Mouse (Mus musculus) heart, embryonic 14.5 days (tissue): ENCODE measurements around the gene A4galt. TPM values are rescaled to one million over a fixed set of nuclear protein-coding genes. Genes with fewer than 3 reads are reported as not detected.

Source experiments
- ATAC-seq: fragments of 200-750 bp; cut with Nextera tagmentation; 2 replicates; pipeline ENCODE4 v1.8.0; 2017; ENCODE audit warnings: low read depth, moderate TSS enrichment; ENCODE audit not compliant: insufficient number of reproducible peaks, insufficient read depth, low FRiP score
- H3K27ac ChIP-seq, 2 experiments: fragments of 200-500 bp in 1 of 2; fragments of 300-500 bp in 1 of 2; sonication (generic) in 1 of 2; replicated peaks in 1 of 2; 2 replicates each; pipeline ENCODE4 v1.5.1; 2012 to 2014; ENCODE audit warnings: low read depth in 2 of 2, low read length in 2 of 2, control low read depth in 1 of 2, mild to moderate bottlenecking in 1 of 2, mixed read lengths in 1 of 2; ENCODE audit not compliant: control insufficient read depth in 1 of 2, insufficient read depth in 1 of 2
- H3K27me3 ChIP-seq: fragments of 300-500 bp; sonication (generic); 2 replicates; pipeline ENCODE4 v1.6.1; 2014; ENCODE audit warnings: mild to moderate bottlenecking, low read length, control low read depth; ENCODE audit not compliant: control insufficient read depth, insufficient read depth
- H3K36me3 ChIP-seq: fragments of 300-500 bp; sonication (generic); 2 replicates; pipeline ENCODE4 v1.6.1; 2014; ENCODE audit warnings: mild to moderate bottlenecking, control low read depth, low read length, mixed read lengths; ENCODE audit not compliant: control insufficient read depth, insufficient read depth
- H3K4me1 ChIP-seq, 2 experiments: fragments of 200-500 bp in 1 of 2; fragments of 300-500 bp in 1 of 2; sonication (generic) in 1 of 2; 2 replicates each; pipeline ENCODE4 v1.6.1; 2012 to 2014; ENCODE audit warnings: low read length in 2 of 2, control low read depth in 1 of 2, mixed read lengths in 1 of 2; ENCODE audit not compliant: control insufficient read depth in 2 of 2, insufficient read depth in 2 of 2
- H3K4me2 ChIP-seq: fragments of 300-500 bp; sonication (generic); 2 replicates; pipeline ENCODE4 v1.6.1; 2014; ENCODE audit warnings: mild to moderate bottlenecking, low read length
- H3K4me3 ChIP-seq, 2 experiments: fragments of 200-500 bp in 1 of 2; fragments of 300-500 bp in 1 of 2; sonication (generic) in 1 of 2; 2 replicates each; pipeline ENCODE4 v1.5.1; 2012 to 2014; ENCODE audit warnings: low read length in 2 of 2, mild to moderate bottlenecking in 2 of 2, control low read depth in 1 of 2, low read depth in 1 of 2, moderate library complexity in 1 of 2; ENCODE audit not compliant: control insufficient read depth in 1 of 2, insufficient read depth in 1 of 2
- H3K9ac ChIP-seq: fragments of 300-500 bp; sonication (generic); 2 replicates; pipeline ENCODE4 v1.6.1; 2014; ENCODE audit warnings: mild to moderate bottlenecking, low read length
- H3K9me3 ChIP-seq: fragments of 300-500 bp; sonication (generic); 2 replicates; pipeline ENCODE4 v1.6.1; 2016; ENCODE audit warnings: low read length, control low read depth; ENCODE audit not compliant: control insufficient read depth
- WGBS: fragments of 180-500 bp; shearing (Covaris S2); extraction: QIAGEN DNeasy Blood & Tissue Kit; methylation state at CpG from one replicate; pipeline ENCODE4 v1.1.7; 2014; 5-methylcytosine and 5-hydroxymethylcytosine counted together
- polyA plus RNA-seq: library from polyadenylated mRNA; unstranded; fragments of >200 nt; fragmentation: Nextera tagmentation; extraction: Ambion mirVana; gene quantifications from 2 replicates; pipeline ENCODE4 v1.2.1, GENCODE M21; 2014

The A4galt gene
- polyA plus RNA-seq, 1 experiment from 2014 or later, result 0.88 TPM

GRCm38 (mm10) chr15:83294954-83295353 is 43.4 kb upstream of the A4galt start:
- H3K4me3 ChIP-seq, result no peak overlapping the region
- no peak overlapping the region for H3K9ac ChIP-seq
- no peaks in the 10 kb centered on the region for H3K27me3 ChIP-seq
- H3K27ac ChIP-seq, result no peak overlapping the region
- peaks cover 3 to 5% of the 10 kb centered on the region in 2 experiments; a peak in 3 of 4 replicates for H3K4me1 ChIP-seq
- no peak for ATAC-seq
- WGBS, result 79% methylated on average over 3 of the region's 3 CpGs
- no peak overlapping the region for H3K4me2 ChIP-seq
- no peaks in the 10 kb centered on the region for H3K9me3 ChIP-seq
- 0 out of 2 replicates have a peak, but pooled peaks cover 6% of the 10 kb centered on the region for H3K36me3 ChIP-seq

GRCm38 (mm10) chr15:83293706-83294645 is 42.4 kb upstream of the A4galt start:
- Histone ChIP-seq H3K27me3 (no peaks in the 10 kb centered on the region), H3K4me2 (no peak overlapping the region), H3K4me3 (no peak overlapping the region), H3K9me3 (no peaks in the 10 kb centered on the region), H3K4me1 (no peaks in the 10 kb centered on the region), H3K9ac (no peak overlapping the region), H3K36me3 (0 out of 2 replicates have a peak, but pooled peaks cover under 1% of the 10 kb centered on the region), H3K27ac (0 out of 4 replicates have a peak overlapping the region, but pooled peaks of 1 of the 2 experiments have one; percentile 9)
- no peak for ATAC-seq
- WGBS, result 81% methylated on average over 8 of the region's 8 CpGs

- Histone ChIP-seq H3K27me3 (no peaks in the 10 kb centered on the region), H3K4me1 (no peaks in the 10 kb centered on the region), H3K4me3 (no peak overlapping the region), H3K4me2 (no peak overlapping the region), H3K27ac (no peak overlapping the region), H3K9ac (no peak overlapping the region), H3K36me3 (no peaks in the 10 kb centered on the region), H3K9me3 (no peaks in the 10 kb centered on the region)
- WGBS, result 69% methylated on average over 6 of the region's 6 CpGs
- no peak for ATAC-seq
Measured at GRCm38 (mm10) chr15:83293144-83293543, 41.6 kb upstream of the A4galt start.

GRCm38 (mm10) chr15:83292261-83293056 is 40.9 kb upstream of the A4galt start:
- 79% methylated on average over 13 of the region's 13 CpGs for WGBS
- H3K4me1 ChIP-seq, result no peaks in the 10 kb centered on the region
- H3K9me3 ChIP-seq, result no peaks in the 10 kb centered on the region
- no peaks in the 10 kb centered on the region for H3K36me3 ChIP-seq
- no peak overlapping the region for H3K4me3 ChIP-seq
- H3K27me3 ChIP-seq, result no peaks in the 10 kb centered on the region
- no peak for ATAC-seq
- no peak overlapping the region for H3K9ac ChIP-seq
- H3K4me2 ChIP-seq, result no peak overlapping the region
- no peak overlapping the region for H3K27ac ChIP-seq

- Histone ChIP-seq H3K9me3 (peaks cover 6% of the 10 kb centered on the region), H3K36me3 (no peaks in the 10 kb centered on the region), H3K4me1 (no peaks in the 10 kb centered on the region), H3K4me3 (no peak overlapping the region), H3K27me3 (no peaks in the 10 kb centered on the region), H3K4me2 (no peak overlapping the region), H3K27ac (no peak overlapping the region), H3K9ac (no peak overlapping the region)
- WGBS, result 63% methylated on average over 2 of the region's 2 CpGs
- no peak for ATAC-seq
Measured at GRCm38 (mm10) chr15:83290899-83291298, 39.3 kb upstream of the A4galt start.

GRCm38 (mm10) chr15:83284828-83285227 is 33.3 kb upstream of the A4galt start:
- H3K27me3 ChIP-seq, result no peaks in the 10 kb centered on the region
- no peak overlapping the region for H3K9ac ChIP-seq
- peak; percentile 39; the same call in 1 of the 2 replicates for ATAC-seq

GRCm38 (mm10) chr15:83282397-83282796 is 30.8 kb upstream of the A4galt start:
- 68% methylated on average over 5 of the region's 5 CpGs for WGBS
- H3K4me3 ChIP-seq, result no peak overlapping the region
- no peak for ATAC-seq
- no peak overlapping the region for H3K4me2 ChIP-seq
- no peak overlapping the region for H3K9ac ChIP-seq
- no peaks in the 10 kb centered on the region; a peak in 1 of 4 replicates for H3K4me1 ChIP-seq
- H3K9me3 ChIP-seq, result peaks cover 6% of the 10 kb centered on the region
- H3K27ac ChIP-seq, result no peak overlapping the region
- H3K36me3 ChIP-seq, result no peaks in the 10 kb centered on the region
- H3K27me3 ChIP-seq, result no peaks in the 10 kb centered on the region

More at GRCm38 (mm10) chr15:83284828-83285227, 33.3 kb upstream of the A4galt start:
- Histone ChIP-seq H3K4me2 (no peak overlapping the region), H3K4me3 (no peak overlapping the region), H3K4me1 (no peaks in the 10 kb centered on the region; a peak in 1 of 4 replicates), H3K9me3 (peaks cover 6% of the 10 kb centered on the region), H3K36me3 (no peaks in the 10 kb centered on the region), H3K27ac (no peak overlapping the region)
- WGBS, result 48% methylated on average over 8 of the region's 8 CpGs
